Mouse (Mus musculus) lung, embryonic 15.5 days (tissue): ENCODE data around the gene Grik3. TPM values are rescaled to one million over a fixed set of nuclear protein-coding genes. Genes with fewer than 3 reads are reported as not detected.
A peak's percentile ranks its signal among the peaks of the same experiment; 100 is the strongest.

Experiments used
- ATAC-seq: fragments of 200-750 bp; cut with Nextera tagmentation; 2 replicates; pipeline ENCODE4 v1.8.0; 2017; ENCODE audit warnings: moderate number of reproducible peaks, borderline replicate concordance; ENCODE audit not compliant: low FRiP score, low TSS enrichment; ENCODE audit errors: extremely low read depth
- H3K27ac ChIP-seq: fragments of 300-500 bp; sonication (generic); 2 replicates; pipeline ENCODE4 v1.5.1; 2015; ENCODE audit warnings: moderate library complexity, mild to moderate bottlenecking, inconsistent platforms
- H3K27me3 ChIP-seq: fragments of 300-500 bp; sonication (generic); 2 replicates; pipeline ENCODE4 v1.6.1; 2015; ENCODE audit warnings: inconsistent platforms
- H3K36me3 ChIP-seq: fragments of 300-500 bp; sonication (generic); 2 replicates; pipeline ENCODE4 v1.6.1; 2015; ENCODE audit warnings: inconsistent platforms
- H3K4me1 ChIP-seq: fragments of 300-500 bp; sonication (generic); 2 replicates; pipeline ENCODE4 v1.6.1; 2015; ENCODE audit warnings: inconsistent platforms
- H3K4me2 ChIP-seq: fragments of 300-500 bp; sonication (generic); 2 replicates; pipeline ENCODE4 v1.6.1; 2015; ENCODE audit warnings: inconsistent platforms, mild to moderate bottlenecking, moderate library complexity
- H3K4me3 ChIP-seq: fragments of 300-500 bp; sonication (generic); 2 replicates; pipeline ENCODE4 v1.5.1; 2015; ENCODE audit warnings: mild to moderate bottlenecking, inconsistent platforms
- H3K9ac ChIP-seq: fragments of 300-500 bp; sonication (generic); 2 replicates; pipeline ENCODE4 v1.6.1; 2015; ENCODE audit warnings: inconsistent platforms
- H3K9me3 ChIP-seq: fragments of 300-500 bp; sonication (generic); 2 replicates; pipeline ENCODE4 v1.6.1; 2016; ENCODE audit warnings: inconsistent platforms
- WGBS: fragments of 180-500 bp; shearing (Covaris S2); methylation state at CpG from one replicate; pipeline ENCODE4 v1.1.7; 2015; 5-methylcytosine and 5-hydroxymethylcytosine counted together
- polyA plus RNA-seq: library from polyadenylated mRNA; unstranded; fragments of >200 nt; fragmentation: Nextera tagmentation; extraction: Ambion mirVana; gene quantifications from 2 replicates; pipeline ENCODE4 v1.2.1, GENCODE M21; 2015

Gene Grik3
- polyA plus RNA-seq, 1 experiment from 2014 or later = not detected

DNA sequence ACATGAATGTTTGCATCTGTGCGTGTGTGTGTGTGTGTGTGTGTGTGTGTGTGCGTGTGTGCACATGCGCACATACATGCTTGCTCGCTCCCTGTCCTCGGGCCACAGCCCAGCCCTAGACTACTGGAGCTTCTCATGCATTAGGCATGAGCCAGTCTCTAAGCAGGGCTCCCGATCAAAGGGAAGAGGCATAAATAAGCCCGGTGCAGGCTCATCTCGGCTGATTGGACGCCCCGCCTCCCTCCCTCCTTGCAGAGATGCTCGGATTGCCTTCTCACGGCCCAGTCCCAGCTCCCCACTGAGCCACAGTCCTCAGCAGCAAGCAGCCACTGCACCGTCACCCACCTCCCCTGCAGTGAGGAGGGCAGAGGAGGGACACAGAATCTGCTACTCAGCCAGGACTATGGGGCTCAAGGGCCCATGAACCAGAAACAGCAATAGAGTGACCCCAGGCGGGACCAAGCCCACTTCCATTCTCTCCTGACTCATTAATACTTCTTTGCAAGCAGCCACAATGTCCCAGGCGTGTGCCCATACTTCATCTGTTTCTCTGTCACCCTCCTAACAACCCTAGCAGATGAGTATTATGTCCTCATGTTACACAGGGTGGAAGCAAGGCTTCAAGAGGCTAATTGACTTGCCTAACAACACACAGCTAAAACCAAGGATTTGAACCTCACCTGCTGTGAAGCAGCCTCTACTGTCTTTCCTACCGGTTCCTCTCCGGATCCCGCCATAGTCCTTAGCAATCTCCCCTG, 205.9 kb downstream of the Grik3 start:
- ATAC-seq = no peak
- H3K27me3 ChIP-seq = peaks cover 27% of the 10 kb centered on the region
- no peaks in the 10 kb centered on the region for H3K9me3 ChIP-seq
- H3K27ac ChIP-seq = no peak overlapping the region
- 32% methylated on average over 18 of the region's 18 CpGs for WGBS
- H3K4me1 ChIP-seq = no peaks in the 10 kb centered on the region
- no peak overlapping the region for H3K9ac ChIP-seq
- H3K4me2 ChIP-seq = no peak overlapping the region
- H3K36me3 ChIP-seq = no peaks in the 10 kb centered on the region
- no peak overlapping the region for H3K4me3 ChIP-seq

DNA sequence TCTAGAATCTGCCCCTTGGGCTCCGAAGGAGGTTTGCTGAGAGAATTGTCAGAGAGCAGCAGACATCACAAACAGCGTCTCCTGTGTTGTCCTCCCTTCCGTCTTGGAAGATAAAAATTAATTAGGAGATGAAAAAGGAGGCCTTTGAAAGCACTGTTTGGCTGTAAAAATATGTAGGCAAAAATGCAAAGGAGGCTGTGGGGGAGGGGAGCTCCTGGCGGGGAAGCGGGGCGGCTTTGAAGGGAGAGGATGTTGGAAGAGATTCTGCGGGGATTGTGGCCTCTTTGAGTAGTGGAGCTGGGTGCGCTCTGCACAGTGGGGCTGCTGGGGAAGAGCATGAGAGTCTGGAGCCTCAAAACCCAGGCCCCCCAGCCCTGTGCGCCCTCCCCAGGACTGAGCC, 207.1 kb downstream of the Grik3 start:
- no peak for ATAC-seq
- no peaks in the 10 kb centered on the region for H3K36me3 ChIP-seq

DNA sequence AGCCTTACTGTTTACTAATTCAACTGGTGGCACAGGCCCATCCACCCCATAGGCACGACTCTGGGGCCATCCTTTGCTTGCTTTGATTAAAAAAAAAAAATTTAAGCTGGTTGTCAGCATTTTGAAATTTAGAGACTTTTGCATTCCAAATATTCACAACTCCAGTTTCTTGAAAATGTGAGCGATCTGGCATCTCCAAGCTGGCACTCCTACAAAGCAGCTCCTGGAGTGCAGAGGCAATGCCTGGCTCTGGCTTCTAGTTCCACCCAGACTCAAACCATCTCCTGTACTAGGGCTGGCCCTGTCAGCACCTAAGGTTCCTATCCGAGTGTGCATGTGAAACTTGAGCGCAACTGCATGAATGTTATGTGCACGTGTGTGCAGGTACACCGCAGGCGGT, 208.6 kb downstream of the Grik3 start:
- Histone ChIP-seq H3K9ac (no peak overlapping the region), H3K36me3 (no peaks in the 10 kb centered on the region), H3K4me3 (no peak overlapping the region), H3K27me3 (peaks cover 27% of the 10 kb centered on the region), H3K4me2 (no peak overlapping the region), H3K27ac (no peak overlapping the region), H3K9me3 (no peaks in the 10 kb centered on the region), H3K4me1 (peaks cover 5% of the 10 kb centered on the region; the same call in 1 of the 2 replicates)
- no peak for ATAC-seq
- 80% methylated on average over 7 of the region's 7 CpGs for WGBS

More for the DNA sequence above, 207.1 kb downstream of the Grik3 start:
- Histone ChIP-seq H3K4me1 (peaks cover under 1% of the 10 kb centered on the region; the same call in 1 of the 2 replicates), H3K4me3 (no peak overlapping the region), H3K27ac (no peak overlapping the region), H3K4me2 (no peak overlapping the region), H3K9me3 (no peaks in the 10 kb centered on the region), H3K27me3 (peaks cover 27% of the 10 kb centered on the region), H3K9ac (no peak overlapping the region)
- 15% methylated on average over 8 of the region's 9 CpGs for whole genome bisulfite sequencing

DNA sequence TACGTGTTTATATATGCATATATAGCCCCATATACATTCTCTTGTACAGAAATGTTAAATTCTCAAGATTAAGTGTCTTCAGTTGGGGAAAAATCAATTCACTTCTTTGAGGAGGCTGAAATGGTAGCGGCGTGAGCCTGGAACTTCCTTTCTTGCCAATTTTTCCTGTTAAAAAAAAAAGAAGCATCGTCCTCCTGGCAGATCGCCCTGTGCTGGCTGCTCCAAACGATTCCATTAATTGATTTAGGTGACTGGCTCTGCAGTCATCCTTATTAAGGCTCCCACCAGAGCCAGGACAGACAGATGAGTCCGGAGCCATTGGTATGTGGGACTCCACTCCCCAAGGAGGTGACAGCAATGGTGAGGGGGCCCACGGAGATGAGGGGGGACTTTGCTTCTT, 209.8 kb downstream of the Grik3 start:
- Histone ChIP-seq H3K4me3 (no peak overlapping the region), H3K27ac (no peak overlapping the region), H3K9ac (no peak overlapping the region), H3K4me1 (peaks cover 5% of the 10 kb centered on the region; the same call in 1 of the 2 replicates), H3K36me3 (no peaks in the 10 kb centered on the region), H3K9me3 (no peaks in the 10 kb centered on the region), H3K27me3 (peaks cover 27% of the 10 kb centered on the region), H3K4me2 (no peak overlapping the region)
- 55% methylated on average over 8 of the region's 8 CpGs for WGBS
- no peak for ATAC-seq

DNA sequence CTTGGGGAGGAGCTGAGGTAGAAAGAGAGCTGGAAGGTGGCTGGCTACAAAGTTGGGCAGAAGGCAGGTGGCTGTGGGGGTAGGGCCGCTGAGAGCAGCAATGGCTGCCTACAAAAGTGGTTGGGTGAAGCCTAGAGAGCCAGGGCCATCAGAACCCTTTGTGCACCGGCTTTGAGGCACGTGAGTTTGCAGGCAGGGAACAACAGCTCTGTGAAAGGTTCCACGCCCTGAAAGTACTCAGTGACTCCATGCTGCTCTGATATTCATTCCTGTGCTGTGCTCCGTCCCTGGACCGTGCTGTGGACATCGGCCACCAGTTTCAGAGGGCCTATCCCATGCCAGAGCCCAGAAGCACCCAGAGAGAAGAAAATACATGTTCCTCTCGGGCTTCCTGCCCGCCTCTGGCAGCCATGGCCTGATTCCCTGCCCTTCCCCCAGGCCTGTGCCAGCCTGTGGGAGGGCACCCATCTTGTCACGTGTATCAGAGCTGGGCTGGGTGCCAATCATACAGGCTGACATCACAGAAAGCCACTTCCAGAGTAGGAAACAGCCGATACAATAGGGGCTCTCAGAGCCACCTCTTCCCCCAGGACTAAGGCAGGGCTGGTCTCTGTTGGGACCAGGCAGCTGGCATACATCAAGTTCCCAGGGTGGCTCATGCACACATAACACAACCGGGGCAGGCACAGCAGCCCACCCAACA, 212.3 kb downstream of the Grik3 start:
- Histone ChIP-seq H3K9ac (no peak overlapping the region), H3K4me3 (no peak overlapping the region), H3K4me2 (no peak overlapping the region), H3K27ac (no peak overlapping the region), H3K27me3 (peaks cover 4% of the 10 kb centered on the region), H3K9me3 (no peaks in the 10 kb centered on the region), H3K4me1 (peaks cover 5% of the 10 kb centered on the region; the same call in 1 of the 2 replicates), H3K36me3 (no peaks in the 10 kb centered on the region)
- ATAC-seq = peak; percentile 39
- 59% methylated on average over 12 of the region's 12 CpGs for WGBS

DNA sequence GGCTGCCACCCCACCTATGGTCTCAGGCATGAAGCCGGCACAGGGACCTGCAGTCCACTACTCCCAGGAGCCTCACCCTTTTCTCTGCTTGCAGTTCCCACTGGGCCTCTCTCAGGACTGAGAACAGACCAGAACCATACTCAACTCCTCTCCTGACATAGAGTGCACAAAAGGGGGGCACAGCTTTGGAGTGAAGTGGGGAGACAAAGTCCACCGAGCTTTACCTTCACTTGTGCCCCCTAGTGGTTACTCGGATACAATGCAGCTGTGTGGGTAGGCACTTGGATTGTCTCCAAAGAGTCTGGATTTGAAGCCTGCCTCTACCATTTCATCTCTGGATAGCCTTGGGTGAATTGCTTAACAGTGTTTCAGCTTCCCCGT, 212.8 kb downstream of the Grik3 start:
- H3K4me3 ChIP-seq = no peak overlapping the region
- H3K9me3 ChIP-seq = no peaks in the 10 kb centered on the region
- WGBS = 38% methylated on average over 4 of the region's 4 CpGs
- no peaks in the 10 kb centered on the region for H3K36me3 ChIP-seq
- ATAC-seq = 0 out of 2 replicates have a peak, but pooled peaks have one; percentile 20
- no peak overlapping the region for H3K4me2 ChIP-seq
- peaks cover 5% of the 10 kb centered on the region; the same call in 1 of the 2 replicates for H3K4me1 ChIP-seq
- no peak overlapping the region for H3K9ac ChIP-seq
- H3K27me3 ChIP-seq = no peaks in the 10 kb centered on the region; the same call in 1 of the 2 replicates
- H3K27ac ChIP-seq = no peak overlapping the region

DNA sequence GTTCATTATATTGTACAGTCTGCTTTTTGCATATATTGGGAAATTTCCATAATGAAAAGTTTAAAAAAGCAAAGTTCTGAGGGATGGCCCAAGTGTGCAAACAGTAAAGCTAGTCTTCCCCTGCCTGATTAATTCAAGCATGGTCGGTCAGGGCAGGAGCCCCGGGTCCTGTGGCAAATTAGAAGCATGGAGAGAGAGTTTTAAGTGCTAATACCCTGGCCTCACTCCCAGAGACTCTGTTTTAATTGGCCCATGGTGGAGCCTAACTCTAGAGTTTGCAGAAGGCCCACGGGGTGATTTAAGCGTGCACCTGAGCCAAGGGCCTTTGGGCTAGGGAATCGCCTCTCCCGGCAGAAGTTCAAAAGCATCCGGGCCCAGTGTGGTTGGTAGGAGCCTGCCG, 215.2 kb downstream of the Grik3 start:
- no peak overlapping the region for H3K4me3 ChIP-seq
- H3K4me1 ChIP-seq = peaks cover 5% of the 10 kb centered on the region; the same call in 1 of the 2 replicates
- 81% methylated on average over 8 of the region's 8 CpGs for WGBS
- no peaks in the 10 kb centered on the region for H3K36me3 ChIP-seq
- no peak overlapping the region for H3K9ac ChIP-seq
- no peak overlapping the region for H3K27ac ChIP-seq
- no peaks in the 10 kb centered on the region for H3K9me3 ChIP-seq
- H3K4me2 ChIP-seq = no peak overlapping the region
- H3K27me3 ChIP-seq = no peaks in the 10 kb centered on the region
- ATAC-seq = no peak

DNA sequence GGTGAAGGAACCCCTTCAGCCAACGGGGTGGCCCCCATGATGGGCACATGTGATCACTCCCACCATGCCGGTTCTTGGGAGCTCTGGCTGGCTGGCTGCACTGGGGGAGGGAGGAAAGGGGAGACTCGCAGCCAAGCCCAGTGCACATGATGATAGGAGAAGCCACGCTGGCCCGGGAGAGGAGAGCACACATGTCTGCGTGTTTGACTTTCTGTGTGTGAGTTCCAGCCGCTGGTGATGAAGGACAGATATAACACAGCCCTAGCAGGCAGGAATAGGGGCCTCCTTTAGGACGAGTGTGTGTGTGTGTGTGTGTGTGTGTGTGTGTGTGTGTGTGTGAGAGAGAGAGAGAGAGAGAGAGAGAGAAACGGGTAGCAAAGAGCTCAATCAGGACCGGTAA, 219.2 kb downstream of the Grik3 start:
- Histone ChIP-seq H3K9ac (no peak overlapping the region), H3K36me3 (no peaks in the 10 kb centered on the region), H3K27ac (no peak overlapping the region), H3K4me2 (no peak overlapping the region), H3K27me3 (no peaks in the 10 kb centered on the region), H3K9me3 (no peaks in the 10 kb centered on the region), H3K4me3 (no peak overlapping the region), H3K4me1 (no peaks in the 10 kb centered on the region)
- 60% methylated on average over 10 of the region's 10 CpGs for WGBS
- ATAC-seq = no peak

DNA sequence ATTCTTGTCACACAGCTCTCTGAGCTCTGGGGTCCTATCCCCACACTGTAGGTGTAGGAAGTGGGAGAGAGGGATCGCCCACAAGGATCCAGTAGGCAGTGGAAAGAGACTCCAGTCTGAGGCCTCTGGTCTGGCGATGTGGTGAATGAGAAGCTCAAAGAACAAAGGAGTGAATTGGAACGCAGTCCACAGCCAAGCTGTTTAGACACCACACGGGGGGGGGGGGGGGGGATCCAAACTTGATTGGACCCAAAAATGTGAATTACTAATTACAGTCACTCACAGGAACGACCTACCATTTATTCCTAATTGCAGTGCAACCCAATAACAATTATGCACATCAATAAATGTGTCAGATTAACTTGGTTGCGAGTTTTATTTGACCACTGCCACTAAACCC, 227.4 kb downstream of the Grik3 start:
- Histone ChIP-seq H3K36me3 (no peaks in the 10 kb centered on the region), H3K4me1 (no peaks in the 10 kb centered on the region), H3K9ac (no peak overlapping the region), H3K4me3 (no peak overlapping the region), H3K27me3 (no peaks in the 10 kb centered on the region), H3K4me2 (no peak overlapping the region), H3K27ac (no peak overlapping the region), H3K9me3 (no peaks in the 10 kb centered on the region)
- ATAC-seq = no peak
- WGBS = 65% methylated on average over 6 of the region's 6 CpGs

DNA sequence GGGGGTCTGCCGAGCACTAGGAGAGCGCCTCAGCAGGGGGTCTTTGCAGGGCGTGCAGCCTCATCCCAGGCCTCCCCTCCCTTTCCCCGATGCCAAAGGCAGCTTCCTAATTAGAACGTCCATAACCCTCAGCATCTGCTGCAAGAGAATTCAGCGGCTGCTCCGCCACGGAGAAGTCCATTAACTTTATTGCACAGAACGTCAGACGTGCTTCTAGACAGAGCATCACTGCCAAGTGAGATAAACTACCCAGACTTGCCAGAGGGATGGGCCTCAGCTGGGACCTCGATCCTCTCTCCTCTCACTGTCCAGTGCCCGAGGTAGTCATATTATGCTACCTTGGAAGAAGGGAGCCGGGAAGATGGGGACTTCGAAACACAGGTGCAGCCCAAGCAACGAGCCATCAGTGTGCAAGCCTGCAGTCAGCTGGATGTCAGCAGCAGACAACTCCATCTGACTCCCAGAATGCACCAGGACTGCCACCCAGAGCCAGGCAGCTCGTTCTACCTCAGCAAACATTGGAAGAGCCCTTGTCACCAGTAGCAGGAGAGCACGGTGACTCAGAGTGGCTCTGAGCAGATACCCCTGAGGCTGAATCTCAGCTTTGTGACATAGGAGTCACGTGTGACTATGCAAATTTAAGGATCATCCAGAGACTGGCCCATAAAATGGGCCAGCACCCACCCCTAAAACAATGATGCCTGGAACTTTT, 228.1 kb downstream of the Grik3 start:
- 32% methylated on average over 18 of the region's 18 CpGs for WGBS
- H3K4me1 ChIP-seq = no peaks in the 10 kb centered on the region
- no peaks in the 10 kb centered on the region for H3K36me3 ChIP-seq
- H3K9me3 ChIP-seq = no peaks in the 10 kb centered on the region
- ATAC-seq = no peak
- no peak overlapping the region for H3K4me2 ChIP-seq
- H3K4me3 ChIP-seq = no peak overlapping the region
- H3K27me3 ChIP-seq = no peaks in the 10 kb centered on the region
- no peak overlapping the region for H3K27ac ChIP-seq
- no peak overlapping the region for H3K9ac ChIP-seq

DNA sequence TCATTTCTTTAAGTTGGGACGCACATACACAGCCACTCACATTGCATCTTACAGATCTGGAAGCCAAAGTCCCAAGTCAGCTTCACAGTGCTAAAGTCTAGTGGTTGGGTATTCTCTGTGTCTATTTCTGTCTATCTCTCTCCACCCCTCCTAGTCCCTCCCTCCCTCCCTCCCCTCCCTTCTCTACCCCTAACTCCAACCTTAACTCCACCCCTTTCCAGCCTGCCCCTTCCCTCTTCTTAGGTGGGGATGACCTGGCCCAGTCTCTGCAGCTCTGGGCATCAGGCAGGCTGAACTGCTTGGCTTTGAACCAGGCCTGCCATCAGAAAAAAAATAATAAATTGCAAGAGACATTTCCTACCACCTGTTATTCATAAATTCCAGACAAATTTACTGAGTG, 235.7 kb downstream of the Grik3 start:
- WGBS = 96% methylated on average over 1 of the region's 1 CpGs
- H3K9ac ChIP-seq = no peak overlapping the region

DNA sequence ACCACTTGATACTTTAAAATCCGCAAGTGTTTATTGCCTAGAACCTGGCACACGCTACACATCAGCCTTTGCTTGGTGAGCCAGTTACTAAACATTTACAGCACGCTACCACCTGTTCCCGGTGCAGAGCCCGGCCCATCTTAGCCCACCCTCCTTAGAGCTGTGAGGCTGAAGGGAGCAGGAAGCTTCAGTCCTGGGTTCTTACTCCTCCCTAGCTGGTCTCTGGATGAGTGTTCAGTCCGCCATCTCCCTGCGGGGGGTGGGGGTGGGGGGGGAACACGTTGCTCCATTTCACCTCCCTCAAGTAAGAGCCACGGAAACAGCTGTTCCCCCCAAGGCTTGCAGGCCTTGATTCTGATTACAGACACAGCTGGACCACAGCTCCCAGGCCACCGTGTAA, 236.5 kb downstream of the Grik3 start:
- Histone ChIP-seq H3K27me3 (peaks cover 43% of the 10 kb centered on the region), H3K4me1 (no peaks in the 10 kb centered on the region), H3K4me3 (no peak overlapping the region), H3K9ac (no peak overlapping the region), H3K9me3 (no peaks in the 10 kb centered on the region), H3K27ac (no peak overlapping the region), H3K4me2 (no peak overlapping the region), H3K36me3 (no peaks in the 10 kb centered on the region)
- no peak for ATAC-seq
- 43% methylated on average over 10 of the region's 10 CpGs for WGBS

More for the DNA sequence above, 235.7 kb downstream of the Grik3 start:
- Histone ChIP-seq H3K4me3 (no peak overlapping the region), H3K9me3 (no peaks in the 10 kb centered on the region), H3K4me2 (no peak overlapping the region), H3K4me1 (no peaks in the 10 kb centered on the region), H3K36me3 (no peaks in the 10 kb centered on the region), H3K27ac (no peak overlapping the region), H3K27me3 (peaks cover 43% of the 10 kb centered on the region)
- ATAC-seq = no peak
